Mouse (Mus musculus) heart, adult 18-20 months (tissue): Measurements from ENCODE around the gene Laptm4a. TPM values are rescaled to one million over a fixed set of nuclear protein-coding genes. Genes with fewer than 3 reads are reported as not detected.

Source experiments
- DNase-seq, 2 experiments: peaks; one replicate each; pipeline ENCODE4 v3.0.0; 2021 to 2022; ENCODE audit warnings: mixed read lengths in 1 of 2
- total RNA-seq, 2 experiments: library from RNA; stranded (reverse); gene quantifications; 2 replicates each; pipeline ENCODE4 v1.2.3; 2021

Laptm4a gene
- total RNA-seq, 2 experiments from 2014 or later: 366 to 407 TPM

- no peak for DNase-seq
These were observed 32.7 kb downstream of the Laptm4a start for GRCm38 (mm10) chr12:8954161-8954561.

GRCm38 (mm10) chr12:8961607-8962316 is 40.3 kb downstream of the Laptm4a start:
- DNase-seq: no peak

GRCm38 (mm10) chr12:8969828-8970227 is 48.4 kb downstream of the Laptm4a start:
- DNase-seq: peak; percentile 62 to 83

GRCm38 (mm10) chr12:8973820-8974465 is 52.5 kb downstream of the Laptm4a start, which contains the start of gene Wdr35:
Wdr35 (plus strand) TSS chr12:8973892.
- peak; percentile 90 to 92 for DNase-seq

GRCm38 (mm10) chr12:8975076-8975475 is 53.6 kb downstream of the Laptm4a start:
- no peak for DNase-seq

Other genes starting within 250 kb of the Laptm4a start
- gene Pum2, start 247.5 kb upstream of the Laptm4a start, total RNA-seq: 100 to 1,000 TPM; 141 to 144 TPM
- 1 to 10 TPM; 5.2 to 6.6 TPM for gene Sdc1, start 150.3 kb upstream of the Laptm4a start, total RNA-seq
- gene Matn3, start 26.3 kb downstream of the Laptm4a start, total RNA-seq: not detected
- gene Wdr35, start 52.2 kb downstream of the Laptm4a start, total RNA-seq: 10 to 100 TPM; 10.2 to 10.5 TPM
- 10 to 100 TPM; 24.0 to 29.5 TPM for gene Ttc32, start 108.3 kb downstream of the Laptm4a start, total RNA-seq